Mouse (Mus musculus) ZHBTc4 (cell line): ENCODE results near the gene Cuta.

Experiments used
- DNase-seq: peaks from one replicate; pipeline ENCODE4 v3.0.0-alpha.2; 2011; ENCODE audit warnings: low read depth, low spot score

Cuta gene

DNA sequence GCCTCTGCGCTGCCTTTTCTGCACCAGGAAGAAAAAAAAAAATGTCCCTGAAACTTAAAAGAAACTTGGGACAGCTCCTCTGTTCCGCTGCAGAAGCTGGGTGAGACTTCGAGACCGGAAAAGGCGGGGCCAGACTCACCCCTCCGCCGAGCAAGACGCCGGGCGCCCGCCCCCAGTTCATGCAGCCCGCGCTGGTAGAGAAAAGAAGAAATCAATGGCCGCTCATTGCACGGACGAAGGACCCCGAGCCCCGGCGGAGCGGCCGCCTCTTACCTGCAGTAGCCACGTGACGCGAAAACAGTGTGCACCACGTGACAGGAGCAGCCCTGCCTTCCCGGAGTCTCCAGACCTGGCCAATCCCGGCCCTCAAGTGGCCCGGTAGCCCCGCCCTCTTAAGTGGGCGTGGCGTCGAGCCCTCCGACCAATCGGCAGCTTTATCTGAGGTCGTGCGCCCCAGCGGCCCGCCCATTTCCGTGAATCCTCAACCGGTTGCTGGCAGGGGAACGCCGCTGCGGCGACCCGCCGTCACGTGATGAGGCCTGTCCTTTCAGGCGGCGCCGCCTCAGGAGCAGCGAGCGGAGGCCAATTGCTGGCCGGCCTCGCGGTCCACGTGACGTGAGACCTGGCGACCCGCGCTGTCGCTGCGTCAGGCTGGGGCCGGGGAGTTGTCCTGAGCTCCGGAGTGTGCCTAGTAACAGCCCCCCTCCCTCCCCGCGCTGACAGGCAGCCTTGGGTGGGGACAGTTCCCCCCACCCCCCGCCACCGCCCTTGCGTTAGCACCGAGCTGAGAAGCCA is at the start of gene Cuta:
TSS of gene Cuta (minus strand) at position 392 of the 795 bp plus-strand sequence.
- DNase-seq: peak; percentile 100

DNA sequence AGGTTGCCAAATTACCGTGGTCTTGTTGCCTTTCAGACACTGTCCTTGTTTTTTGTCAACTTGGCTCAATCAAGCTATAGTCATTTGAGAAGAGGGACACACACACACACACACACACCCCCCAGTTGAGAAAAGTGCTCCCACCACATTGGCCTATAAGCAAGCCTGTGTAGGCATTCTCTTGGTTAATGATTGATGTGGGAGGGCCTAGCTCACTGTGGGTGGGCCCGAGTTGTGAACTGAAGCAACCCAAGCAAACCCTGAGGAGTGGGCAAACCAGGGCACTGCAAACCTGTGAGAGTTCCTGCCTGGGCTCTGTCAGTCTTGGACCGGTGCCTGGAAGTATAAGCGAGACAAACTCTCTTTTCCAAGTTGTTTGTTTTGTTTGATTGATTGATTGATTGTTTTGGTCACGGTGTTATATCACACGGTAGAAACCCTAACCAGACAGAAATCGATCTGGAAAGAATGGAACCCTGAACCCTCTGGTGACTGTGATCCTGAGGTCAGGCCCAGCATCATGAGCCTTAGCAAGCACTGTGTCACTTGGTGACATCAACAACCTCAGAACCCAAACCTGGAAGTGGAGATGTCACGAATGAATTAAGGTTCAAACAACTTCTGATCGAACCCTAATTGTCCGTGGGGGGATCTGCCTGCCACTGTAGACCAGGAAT is 46.3 kb upstream of the Cuta start:
- DNase-seq: no peak

DNA sequence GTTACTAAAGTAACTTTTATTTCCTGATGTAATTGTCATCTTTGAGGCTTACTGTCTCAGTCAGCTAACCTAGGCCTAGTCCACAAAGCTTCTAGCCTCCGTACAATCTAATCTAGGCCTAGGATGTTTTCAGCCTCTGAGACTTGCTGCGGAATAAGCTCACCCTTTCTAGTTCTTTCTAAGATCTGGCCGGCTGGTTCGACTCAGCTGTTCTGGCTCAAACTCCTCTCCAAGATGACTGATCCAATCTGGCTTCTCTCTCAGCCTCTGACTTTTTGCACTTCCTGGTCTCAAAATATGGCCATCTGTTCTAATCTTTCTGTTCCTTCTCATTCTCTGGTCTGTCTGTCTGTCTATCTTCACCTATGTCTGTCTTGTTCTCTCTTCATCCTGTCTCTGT is 44.0 kb upstream of the Cuta start:
- DNase-seq: no peak

DNA sequence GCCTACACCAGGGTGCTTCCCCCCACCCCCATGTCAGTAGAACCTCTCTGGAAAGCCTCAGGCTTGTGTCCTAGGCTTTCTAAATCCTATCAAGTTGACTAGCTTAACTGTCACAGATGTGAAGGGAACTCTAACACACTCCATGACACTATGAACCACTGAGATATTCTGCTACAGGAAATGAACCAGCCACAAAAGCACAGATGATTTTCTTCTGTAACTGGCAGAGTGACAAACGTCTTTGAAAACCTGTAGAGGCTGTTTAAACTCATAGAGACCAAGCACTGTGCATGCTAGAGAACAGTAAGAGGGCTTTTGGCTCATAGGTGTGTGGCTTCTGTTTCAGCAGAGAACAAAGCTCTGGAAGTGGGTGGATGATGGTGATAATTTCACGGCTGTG is 41.7 kb upstream of the Cuta start:
- no peak for DNase-seq

DNA sequence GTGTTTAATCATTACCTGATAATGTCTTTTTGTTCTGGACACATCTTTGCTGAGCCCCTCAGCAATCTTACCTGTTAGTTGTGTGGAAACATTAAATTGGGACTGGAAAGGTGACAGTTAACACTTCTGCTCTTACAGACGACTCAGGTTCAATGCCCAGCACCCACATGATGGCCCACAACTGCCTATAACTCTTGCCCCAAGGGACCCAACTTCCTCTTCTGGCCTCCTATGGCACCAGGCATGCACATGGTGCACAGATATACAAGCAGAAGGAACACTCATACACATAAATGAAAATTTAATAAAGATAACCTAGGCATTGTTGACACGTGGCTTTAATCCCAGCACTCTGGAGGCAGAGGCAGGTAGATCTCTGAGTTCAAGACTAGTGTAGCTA is 40.1 kb upstream of the Cuta start:
- no peak for DNase-seq

DNA sequence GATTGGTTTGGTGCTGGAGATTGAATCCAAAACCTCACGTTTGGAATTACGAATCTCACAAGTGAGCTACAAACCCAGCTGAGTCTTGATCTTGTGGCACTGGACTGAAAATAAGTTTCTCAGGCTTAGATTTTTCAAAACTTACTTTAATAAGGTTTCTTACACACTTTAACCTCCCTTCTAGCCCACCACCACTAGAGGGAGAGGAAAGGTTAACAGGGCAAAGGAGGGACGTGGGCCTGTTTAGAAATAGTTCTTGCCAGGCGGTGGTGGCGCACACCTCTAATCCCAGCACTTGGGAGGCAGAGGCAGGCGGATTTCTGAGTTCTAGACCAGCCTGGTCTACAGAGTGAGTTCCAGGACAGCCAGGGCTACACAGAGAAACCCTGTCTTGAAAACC is 38.0 kb upstream of the Cuta start:
- peak; percentile 44 for DNase-seq

DNA sequence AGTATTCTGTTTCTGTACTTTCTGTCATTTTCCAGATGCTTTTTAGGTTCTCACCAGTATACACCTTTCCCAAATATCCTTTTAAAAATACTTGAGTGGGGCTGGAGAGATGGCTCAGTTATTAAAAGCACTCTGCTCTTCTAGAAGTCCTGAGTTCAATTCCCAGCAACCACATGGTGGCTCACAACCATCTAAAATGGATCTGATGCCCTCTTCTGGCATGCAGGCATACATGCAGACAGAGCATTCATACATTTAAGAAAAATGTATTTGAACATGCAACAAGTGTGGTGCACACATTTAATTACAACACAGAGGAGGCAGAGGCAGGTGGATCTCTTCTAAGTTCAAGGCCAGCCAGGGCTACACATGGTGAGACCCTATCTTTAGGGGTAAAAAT is 36.0 kb upstream of the Cuta start:
- no peak for DNase-seq

DNA sequence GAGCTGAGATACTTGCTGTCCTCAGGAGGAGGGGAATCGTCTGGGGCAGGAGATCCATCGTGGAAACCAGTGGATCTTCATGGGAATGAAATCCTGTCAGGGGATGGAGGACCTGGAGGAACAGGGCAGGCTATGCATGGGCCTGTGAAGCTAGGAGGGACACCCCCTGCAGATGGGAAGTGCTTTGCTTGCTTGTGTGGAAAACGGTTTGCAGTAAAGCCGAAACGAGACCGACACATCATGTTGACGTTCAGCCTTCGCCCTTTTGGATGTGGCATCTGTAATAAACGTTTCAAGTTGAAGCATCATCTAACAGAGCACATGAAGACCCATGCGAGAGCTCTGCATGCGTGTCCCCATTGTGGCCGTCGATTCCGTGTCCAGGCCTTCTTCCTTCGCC is 35.2 kb upstream of the Cuta start:
- DNase-seq: no peak

DNA sequence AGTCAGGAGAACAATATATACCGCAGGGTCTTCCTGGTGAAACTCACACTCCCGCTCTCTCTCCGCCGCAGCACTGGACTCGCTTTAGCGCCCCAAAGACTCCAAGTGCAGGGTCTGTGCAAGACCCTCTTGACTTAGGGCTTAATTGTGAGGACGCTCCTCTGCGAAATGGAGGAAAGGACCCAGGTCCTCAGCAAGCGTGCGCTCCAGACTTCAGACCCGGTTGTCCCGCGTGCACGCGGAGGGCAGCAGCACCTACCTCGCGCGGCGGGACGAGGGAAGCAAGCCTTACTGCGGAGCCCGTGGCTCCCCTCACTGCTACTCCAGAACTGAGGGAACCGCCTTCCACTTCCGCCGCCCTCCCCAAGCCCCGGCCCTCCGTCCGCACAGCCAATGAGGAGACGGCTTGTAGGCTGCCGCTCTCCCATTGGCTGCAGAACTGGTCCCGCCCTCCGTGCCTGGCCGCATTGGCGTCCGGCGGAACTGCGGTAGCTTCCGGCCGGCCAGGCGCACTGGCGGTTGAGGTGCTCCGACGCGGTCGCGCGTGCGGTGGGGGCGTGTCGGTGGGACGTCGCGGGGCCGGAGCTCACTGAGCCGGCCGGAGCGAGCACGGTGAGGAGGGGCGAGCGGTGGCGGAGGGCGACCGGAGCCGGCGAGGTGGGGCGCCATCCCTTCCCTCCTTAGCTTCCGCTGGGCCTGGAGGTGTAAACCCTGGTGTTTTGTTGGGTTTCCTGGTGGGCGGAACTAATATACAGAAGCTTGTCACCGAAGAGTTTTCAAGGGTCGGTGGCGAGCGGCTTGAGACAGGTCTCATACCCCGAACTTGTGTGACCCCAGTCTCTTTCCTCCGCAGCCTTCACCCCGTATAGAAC is 33.6 kb upstream of the Cuta start, which contains the start of gene Zbtb9:
TSS of gene Zbtb9 (plus strand) at position 465 of the 872 bp plus-strand sequence.
- DNase-seq: peak; percentile 98

DNA sequence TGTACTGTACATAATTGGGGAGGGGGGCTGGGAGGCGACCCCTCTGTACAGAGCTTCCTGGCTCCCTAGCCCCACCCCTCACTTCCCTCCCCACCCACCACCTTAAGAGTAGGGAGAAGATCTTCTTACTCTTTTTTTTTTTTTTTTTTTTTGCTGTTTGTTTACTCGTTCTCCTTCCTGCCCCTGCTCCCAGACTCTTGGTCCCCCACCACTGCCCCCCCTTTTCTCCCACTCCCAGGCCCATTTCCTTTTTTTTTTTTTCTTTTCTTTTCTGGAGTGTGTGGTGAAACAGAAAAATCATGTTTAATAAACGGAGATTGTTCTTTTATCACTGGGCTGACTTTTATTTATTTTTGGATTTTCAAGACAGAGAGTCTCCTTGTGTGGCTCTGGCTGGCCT is 32.7 kb upstream of the Cuta start:
- DNase-seq: no peak

DNA sequence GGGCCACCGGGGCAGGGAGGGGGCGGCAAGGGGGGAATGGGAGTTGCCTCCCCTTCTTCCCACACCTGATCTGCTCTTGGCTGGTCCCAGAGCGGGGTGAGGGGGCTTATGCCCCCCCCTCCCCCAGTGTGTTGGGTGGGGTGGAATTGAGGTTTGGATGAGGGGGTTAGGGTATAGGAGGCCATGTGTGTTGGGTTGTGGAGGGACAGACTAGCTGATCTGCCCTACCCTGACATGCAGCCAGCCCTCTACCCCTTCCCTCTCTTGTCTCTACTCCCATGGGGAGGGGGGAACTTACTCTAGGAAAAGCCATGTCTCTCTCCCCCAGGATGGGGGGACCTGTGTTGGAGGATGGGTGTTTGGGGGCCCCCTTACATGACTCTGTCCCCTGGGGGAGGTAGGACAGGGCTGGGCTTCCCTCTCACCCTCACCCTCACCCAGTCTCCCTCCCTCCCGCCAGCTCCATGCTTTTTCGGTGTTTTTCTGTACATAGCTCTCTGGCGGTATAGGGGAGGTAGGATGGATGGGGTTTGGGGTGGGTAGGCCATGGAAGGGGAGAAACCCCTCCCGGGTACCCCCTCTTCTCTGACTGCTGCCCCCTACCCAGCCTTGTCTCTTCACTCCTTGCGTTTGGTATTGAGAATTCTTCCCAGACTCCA is 32.0 kb upstream of the Cuta start:
- no peak for DNase-seq

DNA sequence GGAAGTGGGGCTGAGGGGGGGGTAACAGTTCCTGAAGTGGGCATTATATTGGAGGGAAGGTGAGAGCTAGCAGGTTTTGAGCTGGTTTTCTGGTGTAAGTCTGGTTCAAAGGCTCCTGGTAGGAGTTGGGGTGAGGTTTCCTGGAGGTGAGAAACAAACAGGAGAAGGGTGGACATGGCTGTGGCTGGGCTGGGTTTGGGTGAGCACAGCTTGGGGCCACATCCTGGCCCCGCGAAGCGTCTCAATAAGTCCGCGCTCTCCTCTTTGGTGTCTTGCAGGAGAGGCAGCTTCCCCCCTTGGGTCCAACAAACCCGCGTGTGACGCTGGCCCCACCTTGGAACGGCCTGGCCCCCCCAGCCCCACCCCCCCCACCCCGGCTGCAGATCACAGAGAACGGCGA is 30.9 kb upstream of the Cuta start:
- no peak for DNase-seq

DNA sequence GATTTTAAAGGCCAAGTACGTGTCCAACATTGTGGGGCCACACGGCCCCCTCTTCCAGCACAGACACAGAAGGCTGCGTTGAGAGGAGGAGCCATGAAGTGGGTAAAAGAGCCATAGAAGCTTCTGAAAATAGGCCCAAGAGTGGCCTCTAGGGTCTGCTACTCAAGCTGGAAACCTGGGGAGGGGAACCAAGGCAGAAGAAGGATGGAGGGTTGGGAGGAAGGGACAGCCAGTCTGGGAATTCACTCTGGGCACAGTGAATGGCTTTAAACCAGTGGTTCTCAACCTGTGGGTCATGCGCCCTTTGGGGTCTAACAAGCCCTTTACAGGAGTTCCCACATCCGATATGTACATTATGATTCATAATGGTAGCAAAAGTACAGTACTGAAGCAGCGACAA is 29.9 kb upstream of the Cuta start:
- DNase-seq: no peak

DNA sequence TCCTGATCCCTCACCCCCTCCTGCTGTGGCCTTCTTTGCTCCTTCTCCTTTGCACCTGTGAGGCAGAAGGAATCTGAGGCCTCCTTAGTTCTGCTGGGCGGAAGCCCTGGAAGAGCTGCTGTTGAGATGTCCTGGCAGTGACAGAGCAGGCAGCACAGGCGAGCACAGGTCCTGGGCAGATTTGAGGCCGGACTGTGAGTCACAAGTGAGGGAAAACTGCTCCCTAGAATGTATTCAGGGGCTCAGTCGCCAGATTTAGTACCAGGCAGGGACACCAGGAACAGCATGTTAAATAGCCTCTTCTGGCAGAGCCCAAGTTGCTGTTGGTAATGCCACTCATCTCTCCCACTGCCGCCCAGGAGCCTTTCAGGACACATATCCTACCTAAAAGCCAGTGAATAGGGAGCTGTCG is 28.8 kb upstream of the Cuta start:
- no peak for DNase-seq

DNA sequence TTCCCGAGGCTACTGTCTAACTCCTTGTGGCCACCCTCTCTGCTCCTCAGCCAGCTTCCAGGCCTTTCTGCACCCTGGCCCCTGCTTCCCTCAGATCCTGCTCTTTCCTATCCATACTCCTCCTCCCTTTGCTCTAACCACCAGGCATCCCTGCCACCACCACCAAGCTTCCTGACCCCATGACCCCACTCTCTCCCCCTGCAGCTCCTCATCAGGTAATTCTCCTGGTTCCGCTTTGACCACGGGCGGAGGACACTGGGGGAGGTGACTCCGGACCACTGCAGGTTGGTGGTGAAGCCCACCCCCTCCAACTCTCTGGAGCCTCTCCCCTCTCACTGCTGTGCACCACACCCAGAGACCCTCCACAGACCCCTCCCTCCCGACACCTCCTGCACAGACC is 28.1 kb upstream of the Cuta start:
- DNase-seq: no peak

DNA sequence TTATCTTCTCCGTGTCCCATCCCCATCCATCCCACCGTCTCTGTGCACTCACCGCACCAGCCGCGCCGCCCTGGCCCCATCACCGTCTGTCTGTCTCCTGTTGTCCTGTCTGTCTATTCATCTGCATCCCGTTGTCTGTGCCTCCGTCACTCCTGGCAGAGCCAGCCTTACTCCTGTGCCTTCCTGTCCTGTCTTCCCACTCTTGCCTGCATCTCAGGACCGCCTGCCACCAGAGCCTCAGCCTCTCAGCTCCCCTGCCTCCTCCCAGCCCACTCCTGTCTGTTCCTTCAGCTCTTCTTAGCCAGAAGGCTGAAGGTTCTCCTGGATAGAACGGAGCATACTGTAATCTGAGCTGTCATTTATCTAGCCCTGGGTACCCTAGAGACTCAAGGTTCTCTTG is 27.6 kb upstream of the Cuta start:
- DNase-seq: no peak

DNA sequence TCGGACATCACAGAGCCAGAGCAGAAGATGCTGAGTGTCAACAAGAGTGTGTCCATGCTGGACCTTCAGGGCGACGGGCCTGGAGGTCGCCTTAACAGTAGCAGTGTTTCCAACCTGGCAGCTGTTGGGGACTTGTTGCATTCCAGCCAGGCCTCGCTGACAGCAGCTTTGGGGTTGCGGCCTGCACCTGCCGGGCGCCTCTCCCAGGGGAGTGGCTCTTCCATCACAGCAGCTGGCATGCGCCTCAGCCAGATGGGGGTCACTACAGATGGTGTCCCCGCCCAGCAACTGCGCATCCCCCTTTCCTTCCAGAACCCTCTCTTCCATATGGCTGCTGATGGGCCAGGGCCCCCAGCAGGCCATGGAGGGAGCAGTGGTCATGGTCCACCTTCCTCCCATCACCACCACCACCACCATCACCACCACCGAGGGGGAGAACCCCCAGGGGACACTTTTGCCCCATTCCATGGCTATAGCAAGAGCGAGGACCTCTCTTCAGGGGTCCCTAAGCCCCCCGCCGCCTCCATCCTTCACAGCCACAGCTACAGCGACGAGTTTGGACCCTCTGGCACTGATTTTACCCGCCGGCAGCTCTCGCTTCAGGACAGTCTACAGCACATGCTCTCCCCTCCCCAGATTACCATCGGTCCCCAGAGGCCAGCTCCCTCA is 22.3 kb upstream of the Cuta start:
- no peak for DNase-seq

DNA sequence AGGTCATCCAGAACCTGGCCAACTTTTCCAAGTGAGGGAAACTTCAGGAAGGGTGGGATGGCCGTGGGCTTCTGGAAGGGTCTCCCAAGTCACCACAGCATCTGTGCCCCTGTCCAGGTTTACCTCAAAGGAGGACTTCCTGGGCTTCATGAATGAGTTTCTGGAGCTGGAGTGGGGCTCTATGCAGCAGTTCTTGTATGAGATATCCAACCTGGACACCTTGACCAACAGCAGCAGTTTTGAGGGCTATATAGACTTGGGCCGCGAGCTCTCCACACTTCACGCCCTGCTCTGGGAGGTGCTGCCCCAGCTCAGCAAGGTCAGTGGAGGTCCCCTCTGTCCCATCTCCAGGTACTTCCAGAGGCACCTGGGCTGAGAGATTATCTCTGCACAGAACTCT is 20.4 kb upstream of the Cuta start:
- DNase-seq: no peak

DNA sequence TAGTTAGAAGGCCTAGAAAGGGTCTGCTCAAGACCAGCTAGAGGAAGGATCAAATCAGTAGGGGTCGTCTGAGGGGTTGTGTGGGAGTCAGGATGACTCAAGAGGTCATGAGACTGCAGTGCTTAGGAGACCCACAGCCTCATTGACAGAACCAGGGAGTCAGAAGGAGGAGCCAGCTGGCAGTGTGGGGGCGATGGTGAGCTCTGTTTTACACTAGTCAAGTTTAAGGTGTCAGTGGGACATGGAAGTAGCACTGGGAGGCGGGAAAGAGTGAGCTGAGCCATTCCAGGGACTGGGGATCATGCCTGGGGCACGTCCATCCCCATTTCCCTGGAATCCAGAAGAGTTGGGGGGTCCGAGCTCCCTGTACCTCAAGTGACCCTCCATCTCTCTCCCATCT is 19.5 kb upstream of the Cuta start:
- DNase-seq: no peak

DNA sequence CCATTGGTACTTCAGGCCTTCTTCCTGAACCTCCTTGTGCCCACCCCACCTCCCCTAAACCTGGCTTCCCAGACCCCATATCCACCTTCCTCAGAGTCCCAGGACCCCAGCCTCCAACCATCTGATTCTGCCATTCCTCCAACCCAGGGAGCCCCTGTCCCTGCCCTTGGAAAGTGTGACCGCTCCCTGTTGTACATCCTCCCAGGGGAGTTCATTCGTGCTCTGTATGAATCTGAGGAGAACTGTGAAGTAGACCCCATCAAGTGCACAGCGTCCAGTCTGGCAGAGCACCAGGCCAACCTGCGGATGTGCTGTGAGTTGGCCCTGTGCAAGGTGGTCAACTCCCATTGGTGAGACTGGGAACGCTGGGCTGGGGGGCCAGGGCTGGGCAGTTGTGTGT is 18.5 kb upstream of the Cuta start:
- DNase-seq: no peak

DNA sequence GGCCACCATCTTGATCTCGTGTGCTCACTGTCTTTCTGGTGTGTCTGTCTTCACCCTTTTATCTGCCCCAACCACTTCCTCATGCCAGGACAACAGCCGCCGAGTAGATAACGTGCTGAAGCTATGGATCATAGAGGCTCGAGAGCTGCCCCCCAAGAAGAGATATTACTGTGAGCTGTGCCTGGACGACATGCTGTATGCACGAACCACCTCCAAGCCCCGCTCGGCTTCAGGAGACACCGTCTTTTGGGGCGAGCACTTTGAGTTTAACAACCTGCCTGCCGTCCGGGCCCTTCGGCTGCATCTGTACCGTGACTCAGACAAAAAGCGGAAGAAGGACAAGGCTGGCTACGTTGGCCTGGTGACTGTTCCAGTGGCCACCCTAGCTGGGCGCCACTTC is 17.5 kb upstream of the Cuta start:
- no peak for DNase-seq
